Comparison of ENCODE assay signal across 7 mouse cellular contexts in genomic region chr16:76129982-76130381, GRCm38 (mm10).
DNase-seq lines count a peak whose midpoint lies in the region; ATAC-seq and TF ChIP-seq lines count a peak whose summit lies in the region.

No protein-coding gene starts in this region.

- no peaks in the 10 kb centered on the region for H3K27me3 ChIP-seq in neural tube, embryonic 11.5 days (ENCODE audit: control insufficient read depth, insufficient read depth, low read length)

- WGBS in neural tube, embryonic 11.5 days, result 85% methylated on average over 2 of the region's 2 CpGs

- H3K4me2 ChIP-seq in neural tube, embryonic 11.5 days (ENCODE audit: low read depth), result no peak overlapping the region

- no peak overlapping the region for H3K4me3 ChIP-seq in neural tube, embryonic 11.5 days (ENCODE audit: low read depth, low read length)
- H3K4me3 ChIP-seq in embryonic fibroblast, embryonic 13.5 days (ENCODE audit: insufficient read depth, low read length), result no peak overlapping the region

- peak; percentile 16 for DNase-seq in neural tube, embryonic 11.5 days (ENCODE audit: low spot score)
- no peak for DNase-seq in neural tube, embryonic 10.5 days (ENCODE audit: extremely low spot score, low spot score)
- DNase-seq in ZHBTc4 (ENCODE audit: low read depth, low spot score), result peak; percentile 63
- peak; percentile 44 for DNase-seq in lung, postnatal 25 days (ENCODE audit: low spot score)
- DNase-seq in cerebellum, adult 11-12 months, result no peak
- DNase-seq in left cerebral cortex, postnatal 36 days (ENCODE audit: low spot score in 2 of 2), result no peak

- no peaks in the 10 kb centered on the region for H3K4me1 ChIP-seq in neural tube, embryonic 11.5 days (ENCODE audit: control insufficient read depth, insufficient read depth, low read length)
- no peaks in the 10 kb centered on the region for H3K4me1 ChIP-seq in embryonic fibroblast, embryonic 13.5 days (ENCODE audit: control insufficient read depth, insufficient read depth, low read length)

- intact Hi-C loops in left cerebral cortex, postnatal 36 days (cut with DNase I), result no loop called here

- 0 out of 2 replicates have a peak, but pooled peaks have one; percentile 5 for TF ChIP-seq CTCF in embryonic fibroblast, embryonic 13.5 days (IDR thresholded peaks at IDR 0.05; ENCODE audit: borderline replicate concordance, insufficient read depth, low read length)

- H3K9me3 ChIP-seq in neural tube, embryonic 11.5 days (ENCODE audit: control insufficient read depth, low read length), result no peaks in the 10 kb centered on the region

- no peak for ATAC-seq in neural tube, embryonic 11.5 days (ENCODE audit: insufficient read depth, low FRiP score, low TSS enrichment)

- no peak for TF ChIP-seq POLR2A in embryonic fibroblast, embryonic 13.5 days (IDR thresholded peaks at IDR 0.05; ENCODE audit: low read depth, low read length)

- no peaks in the 10 kb centered on the region for H3K36me3 ChIP-seq in neural tube, embryonic 11.5 days (ENCODE audit: control insufficient read depth, insufficient read depth, low read length)

- no peak overlapping the region for H3K9ac ChIP-seq in neural tube, embryonic 11.5 days (ENCODE audit: low read length)

- no peak overlapping the region for H3K27ac ChIP-seq in neural tube, embryonic 11.5 days (ENCODE audit: low read depth, low read length)
- H3K27ac ChIP-seq in embryonic fibroblast, embryonic 13.5 days (ENCODE audit: insufficient read depth, low read length), result no peak overlapping the region

Comparison
In these comparisons a context has a peak if more than half of its experiments do, and no peak if none do; other contexts are left out.
1. DNase-seq: peak in neural tube, embryonic 11.5 days (single experiment), ZHBTc4 (single experiment) and lung, postnatal 25 days (single experiment); none in neural tube, embryonic 10.5 days (single experiment), cerebellum, adult 11-12 months (single experiment) and left cerebral cortex, postnatal 36 days (0 of 2).